Mouse (Mus musculus): ENCODE data around the gene Tnfrsf17. TPM values are rescaled to one million over a fixed set of nuclear protein-coding genes. Genes with fewer than 3 reads are reported as not detected.
"Not testable (repeated sequence)": the region's sequence is repeated elsewhere in the genome, so short reads cannot be mapped to it uniquely, and the experiment has no call there.

Tnfrsf17 gene
- polyA plus RNA-seq, 1 experiment, result 4.0 TPM

DNA sequence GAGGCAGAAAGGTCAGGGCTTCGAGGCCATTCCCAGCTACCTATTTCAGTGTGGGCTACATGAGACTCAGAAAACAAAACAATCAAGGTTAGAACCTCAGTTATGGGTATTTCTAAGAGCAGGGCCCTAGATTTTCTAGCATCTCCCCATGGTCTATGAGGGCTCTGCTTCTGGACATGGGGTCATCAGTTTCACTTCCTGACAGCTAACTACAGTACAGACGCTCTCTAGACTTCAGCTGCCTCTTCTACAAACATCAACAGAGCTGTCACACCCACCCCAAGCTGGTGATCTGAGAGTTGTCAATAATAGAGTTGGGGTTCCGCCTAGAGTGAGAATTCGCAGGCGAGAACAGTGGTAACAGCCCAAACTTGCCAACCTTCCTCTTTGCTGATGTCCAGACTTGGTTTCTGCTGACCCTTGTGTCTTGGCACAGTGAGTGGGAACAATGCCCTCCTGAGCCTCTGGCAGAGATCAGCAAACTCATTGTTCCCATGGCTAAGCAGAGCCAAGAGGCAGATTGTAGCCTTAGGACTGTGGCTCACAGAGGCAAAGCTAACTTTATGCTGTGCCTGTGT is 30.9 kb upstream of the Tnfrsf17 start:
- WGBS, result 85% methylated on average over 5 of the region's 5 CpGs
- Histone ChIP-seq H3K4me3 (ENCODE audit: extremely low read depth, insufficient read depth, insufficient read length) (no peak overlapping the region), H3K27me3 (ENCODE audit: control insufficient read depth, insufficient read depth, low read length) (no peaks in the 10 kb centered on the region), H3K4me1 (ENCODE audit: control insufficient read depth, insufficient read depth, insufficient read length) (no peaks in the 10 kb centered on the region), H3K36me3 (ENCODE audit: control insufficient read depth, insufficient read depth, low read length) (no peaks in the 10 kb centered on the region), H3K27ac (ENCODE audit: insufficient read depth, low read length) (no peak overlapping the region)
- DNase-seq (ENCODE audit: low read depth in 1 of 2, low spot score in 2 of 2), result no peak
- no peak for TF ChIP-seq POLR2A (IDR thresholded peaks at IDR 0.05; ENCODE audit: low read depth, low read length)
- no peak for TF ChIP-seq CTCF (IDR thresholded peaks at IDR 0.05; ENCODE audit: extremely low read depth, insufficient read depth, insufficient read length, insufficient replicate concordance)

DNA sequence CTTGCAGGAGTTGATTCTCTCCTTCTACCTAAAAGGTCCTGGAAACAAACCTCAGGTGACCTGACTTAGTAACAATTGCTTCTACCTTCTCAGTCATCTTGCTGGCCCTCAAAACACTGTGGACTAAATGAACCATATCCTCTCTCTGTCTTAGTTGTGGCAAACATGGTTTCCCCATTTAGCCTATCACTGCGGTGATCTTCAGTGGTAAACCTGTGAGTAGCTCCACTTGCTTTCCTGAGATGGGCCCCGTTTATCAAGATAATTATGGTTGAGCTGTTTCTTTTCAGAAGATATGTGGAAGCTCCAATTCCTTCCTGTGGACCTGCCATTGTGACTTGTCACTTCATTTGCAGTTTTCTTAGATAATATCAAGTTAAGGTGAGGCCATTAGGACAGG is 28.7 kb upstream of the Tnfrsf17 start:
- Histone ChIP-seq H3K27ac (ENCODE audit: insufficient read depth, low read length) (no peak overlapping the region), H3K36me3 (ENCODE audit: control insufficient read depth, insufficient read depth, low read length) (no peaks in the 10 kb centered on the region), H3K27me3 (ENCODE audit: control insufficient read depth, insufficient read depth, low read length) (no peaks in the 10 kb centered on the region), H3K4me3 (ENCODE audit: extremely low read depth, insufficient read depth, insufficient read length) (no peak overlapping the region), H3K4me1 (ENCODE audit: control insufficient read depth, insufficient read depth, insufficient read length) (no peaks in the 10 kb centered on the region)
- no peak for TF ChIP-seq CTCF (IDR thresholded peaks at IDR 0.05; ENCODE audit: extremely low read depth, insufficient read depth, insufficient read length, insufficient replicate concordance)
- TF ChIP-seq POLR2A (IDR thresholded peaks at IDR 0.05; ENCODE audit: low read depth, low read length), result no peak
- 34% methylated on average over 2 of the region's 2 CpGs for WGBS
- DNase-seq (ENCODE audit: low read depth in 1 of 2, low spot score in 2 of 2), result no peak

DNA sequence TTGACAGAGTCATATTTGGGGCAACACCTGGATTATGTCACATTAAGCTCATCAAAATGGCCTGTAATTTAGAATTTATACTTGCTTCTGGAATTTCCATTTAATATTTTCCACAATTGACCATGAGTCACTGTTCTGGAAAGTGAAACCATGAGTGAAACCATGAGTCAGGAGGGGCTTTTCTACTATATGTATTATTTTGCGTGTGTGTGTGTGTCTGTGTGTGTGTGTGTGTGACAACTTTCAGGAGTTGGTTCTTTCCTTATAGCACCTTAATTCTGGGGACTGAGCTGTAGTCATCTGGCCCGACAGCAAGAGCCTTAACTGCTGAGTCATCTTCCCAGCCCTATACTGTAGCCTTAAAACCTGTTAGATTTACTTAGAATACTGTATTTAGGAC is 27.7 kb upstream of the Tnfrsf17 start:
- Histone ChIP-seq H3K4me3 (ENCODE audit: extremely low read depth, insufficient read depth, insufficient read length) (no peak overlapping the region), H3K36me3 (ENCODE audit: control insufficient read depth, insufficient read depth, low read length) (no peaks in the 10 kb centered on the region), H3K27me3 (ENCODE audit: control insufficient read depth, insufficient read depth, low read length) (no peaks in the 10 kb centered on the region), H3K4me1 (ENCODE audit: control insufficient read depth, insufficient read depth, insufficient read length) (no peaks in the 10 kb centered on the region), H3K27ac (ENCODE audit: insufficient read depth, low read length) (no peak overlapping the region)
- DNase-seq (ENCODE audit: low read depth in 1 of 2, low spot score in 2 of 2), result no peak
- TF ChIP-seq CTCF (IDR thresholded peaks at IDR 0.05; ENCODE audit: extremely low read depth, insufficient read depth, insufficient read length, insufficient replicate concordance) (no peak), POLR2A (IDR thresholded peaks at IDR 0.05; ENCODE audit: low read depth, low read length) (no peak)
- WGBS, result 60% methylated on average over 2 of the region's 2 CpGs

DNA sequence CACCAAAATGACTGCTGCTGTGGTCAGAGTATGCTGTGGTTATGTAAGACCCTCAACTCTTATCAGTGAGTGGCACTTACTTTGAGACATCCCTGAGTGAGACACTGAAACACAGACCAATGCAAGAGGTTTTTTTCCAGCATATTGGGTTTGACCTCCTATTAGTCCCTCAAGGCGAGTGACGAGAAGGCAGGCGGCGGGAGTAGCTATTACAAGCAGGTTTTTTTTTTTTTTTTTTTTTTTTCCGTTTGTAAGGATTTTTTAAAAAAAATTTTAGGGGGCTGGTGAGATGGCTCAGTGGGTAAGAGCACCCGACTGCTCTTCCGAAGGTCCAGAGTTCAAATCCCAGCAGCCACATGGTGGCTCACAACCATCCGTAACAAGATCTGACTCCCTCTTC is 24.7 kb upstream of the Tnfrsf17 start:
- H3K27ac ChIP-seq (ENCODE audit: insufficient read depth, low read length); H3K27me3 ChIP-seq (ENCODE audit: control insufficient read depth, insufficient read depth, low read length); H3K4me1 ChIP-seq (ENCODE audit: control insufficient read depth, insufficient read depth, insufficient read length); H3K36me3 ChIP-seq (ENCODE audit: control insufficient read depth, insufficient read depth, low read length); H3K4me3 ChIP-seq (ENCODE audit: extremely low read depth, insufficient read depth, insufficient read length); DNase-seq (ENCODE audit: low read depth in 1 of 2, low spot score in 2 of 2): not testable (repeated sequence)
- WGBS, result 89% methylated on average over 8 of the region's 8 CpGs

DNA sequence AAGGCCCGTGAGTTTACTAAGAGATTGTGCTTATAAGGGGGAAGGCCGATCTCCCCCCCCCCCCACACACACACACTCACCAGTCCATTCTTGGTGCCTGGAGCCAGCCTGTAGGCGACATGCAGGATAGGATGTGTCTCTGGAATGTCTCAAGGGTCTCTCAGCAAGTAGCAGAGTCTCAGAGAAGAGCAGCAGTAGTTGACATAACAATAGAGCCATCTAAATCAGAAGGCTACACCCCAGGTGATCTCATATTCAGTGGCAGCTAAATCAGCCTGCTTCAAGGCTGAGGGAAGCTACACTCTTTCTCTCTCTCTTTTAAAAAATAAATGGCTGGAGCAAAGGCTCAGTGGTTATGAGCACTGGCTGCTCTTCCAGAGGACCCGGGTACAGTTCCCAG is 18.0 kb upstream of the Tnfrsf17 start:
- H3K27ac ChIP-seq (ENCODE audit: insufficient read depth, low read length); H3K27me3 ChIP-seq (ENCODE audit: control insufficient read depth, insufficient read depth, low read length); H3K4me1 ChIP-seq (ENCODE audit: control insufficient read depth, insufficient read depth, insufficient read length); DNase-seq (ENCODE audit: low read depth in 1 of 2, low spot score in 2 of 2); H3K4me3 ChIP-seq (ENCODE audit: extremely low read depth, insufficient read depth, insufficient read length); H3K36me3 ChIP-seq (ENCODE audit: control insufficient read depth, insufficient read depth, low read length): not testable (repeated sequence)
- 90% methylated on average over 4 of the region's 4 CpGs for WGBS

DNA sequence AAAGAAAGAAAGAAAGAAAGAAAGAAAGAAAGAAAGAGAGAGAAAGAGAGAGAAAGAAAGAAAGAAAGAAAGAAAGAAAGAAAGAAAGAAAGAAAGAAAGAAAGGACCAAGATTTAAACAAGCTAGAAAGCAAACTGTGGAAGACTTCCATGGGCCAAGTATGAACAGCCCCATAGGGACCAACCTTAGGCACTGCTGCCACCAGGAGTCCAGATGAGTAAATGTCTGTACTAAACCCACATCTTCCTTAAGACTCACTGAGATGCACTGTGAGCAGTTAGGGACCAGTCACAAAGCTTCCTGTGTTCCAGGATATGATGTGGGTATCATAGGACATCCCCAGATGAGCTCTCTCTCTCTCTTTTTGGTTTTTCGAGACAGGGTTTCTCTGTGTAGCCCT is 15.9 kb upstream of the Tnfrsf17 start:
- H3K27ac ChIP-seq (ENCODE audit: insufficient read depth, low read length); H3K4me1 ChIP-seq (ENCODE audit: control insufficient read depth, insufficient read depth, insufficient read length); H3K4me3 ChIP-seq (ENCODE audit: extremely low read depth, insufficient read depth, insufficient read length); H3K27me3 ChIP-seq (ENCODE audit: control insufficient read depth, insufficient read depth, low read length); H3K36me3 ChIP-seq (ENCODE audit: control insufficient read depth, insufficient read depth, low read length): not testable (repeated sequence)
- DNase-seq (ENCODE audit: low read depth in 1 of 2, low spot score in 2 of 2), result peak in 1 of 2 experiments; percentile 4
- 52% methylated on average over 1 of the region's 1 CpGs for WGBS

DNA sequence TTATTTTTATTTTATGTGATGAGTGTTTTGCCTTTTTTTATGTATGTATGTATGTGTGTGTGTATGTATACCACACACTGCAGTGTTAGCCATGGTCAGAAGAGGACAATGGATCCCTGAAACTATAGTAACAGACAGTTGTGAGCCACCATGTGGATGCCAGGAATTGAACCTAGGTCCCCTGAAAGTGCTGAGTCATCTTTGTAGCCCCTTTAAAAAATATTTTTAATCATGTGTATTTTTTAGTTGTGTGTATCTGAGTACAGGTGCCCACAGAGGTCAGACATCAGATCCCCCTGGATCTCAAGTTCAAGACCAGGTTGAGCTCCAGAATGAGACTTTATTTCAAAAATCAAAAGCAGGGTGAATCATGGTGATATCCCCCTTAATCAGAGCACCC is 9.9 kb upstream of the Tnfrsf17 start:
- no peak for DNase-seq (ENCODE audit: low read depth in 1 of 2, low spot score in 2 of 2)
- no peak overlapping the region for H3K27ac ChIP-seq (ENCODE audit: insufficient read depth, low read length)
- H3K27me3 ChIP-seq (ENCODE audit: control insufficient read depth, insufficient read depth, low read length), result no peaks in the 10 kb centered on the region
- H3K36me3 ChIP-seq (ENCODE audit: control insufficient read depth, insufficient read depth, low read length), result no peaks in the 10 kb centered on the region
- no peaks in the 10 kb centered on the region for H3K4me1 ChIP-seq (ENCODE audit: control insufficient read depth, insufficient read depth, insufficient read length)
- TF ChIP-seq POLR2A (IDR thresholded peaks at IDR 0.05; ENCODE audit: low read depth, low read length), result no peak
- TF ChIP-seq CTCF (IDR thresholded peaks at IDR 0.05; ENCODE audit: extremely low read depth, insufficient read depth, insufficient read length, insufficient replicate concordance), result no peak
- no peak overlapping the region for H3K4me3 ChIP-seq (ENCODE audit: extremely low read depth, insufficient read depth, insufficient read length)

DNA sequence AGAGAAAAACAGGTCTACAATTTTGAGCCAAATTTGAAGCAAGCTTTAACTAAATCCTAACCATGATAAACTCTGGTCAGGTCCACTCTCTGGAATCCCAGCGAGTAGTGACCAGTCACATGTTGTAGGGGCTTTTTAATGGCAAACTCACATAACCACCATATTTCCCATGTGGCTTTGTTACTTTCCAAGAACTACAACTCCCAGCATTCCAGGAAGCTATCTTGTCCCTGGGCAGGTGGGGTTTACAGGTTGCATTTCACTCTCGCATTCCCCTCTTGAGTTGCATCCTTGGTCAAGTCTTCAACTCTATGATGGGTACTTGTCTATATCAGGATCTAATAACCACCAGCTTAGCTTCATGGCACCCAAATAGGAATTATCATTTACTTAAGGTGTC is 8.1 kb upstream of the Tnfrsf17 start:
- Histone ChIP-seq H3K27ac (ENCODE audit: insufficient read depth, low read length) (no peak overlapping the region), H3K4me3 (ENCODE audit: extremely low read depth, insufficient read depth, insufficient read length) (no peak overlapping the region), H3K36me3 (ENCODE audit: control insufficient read depth, insufficient read depth, low read length) (no peaks in the 10 kb centered on the region), H3K27me3 (ENCODE audit: control insufficient read depth, insufficient read depth, low read length) (no peaks in the 10 kb centered on the region), H3K4me1 (ENCODE audit: control insufficient read depth, insufficient read depth, insufficient read length) (no peaks in the 10 kb centered on the region)
- WGBS, result 90% methylated on average over 2 of the region's 2 CpGs
- no peak for TF ChIP-seq POLR2A (IDR thresholded peaks at IDR 0.05; ENCODE audit: low read depth, low read length)
- no peak for TF ChIP-seq CTCF (IDR thresholded peaks at IDR 0.05; ENCODE audit: extremely low read depth, insufficient read depth, insufficient read length, insufficient replicate concordance)
- DNase-seq (ENCODE audit: low read depth in 1 of 2, low spot score in 2 of 2), result no peak

All from spleen, adult 2 months (tissue).